Mouse (Mus musculus) lung, adult 2 months (tissue): ENCODE results near the gene Tpx2.

ENCODE experiments used
- CTCF ChIP-seq: fragments of 200-500 bp; IDR thresholded peaks from 2 replicates; pipeline ENCODE4 v1.5.1; 2011; ENCODE audit warnings: mild to moderate bottlenecking, low read length, control low read depth; ENCODE audit not compliant: insufficient read depth
- POLR2A ChIP-seq: fragments of 200-500 bp; IDR thresholded peaks from 2 replicates; pipeline ENCODE4 v1.6.1; 2011; ENCODE audit warnings: low read depth, mild to moderate bottlenecking, control low read depth, low read length, borderline replicate concordance; ENCODE audit errors: extremely low read depth

GRCm38 (mm10) chr2:152928219-152928987 is 80.6 kb downstream of the Tpx2 start:
- TF ChIP-seq POLR2A (no peak), CTCF (no peak)
